Mouse (Mus musculus) CH12F3 (cell line): ENCODE measurements at regions not wholly inside any gene's neighbourhood (a gene's known extent, or its start where the extent isn't known, plus 50 kb on each side); places are given as distances from the start of the nearest gene placed in this dataset.

ENCODE experiments used
- in situ Hi-C: fragments of 300-500 bp; cut with MboI; formaldehyde crosslinking; loops from 2 replicates; pipeline ENCODE4 v1.14.3; 2020; ENCODE audit warnings: low sequenced_read_pairs

DNA sequence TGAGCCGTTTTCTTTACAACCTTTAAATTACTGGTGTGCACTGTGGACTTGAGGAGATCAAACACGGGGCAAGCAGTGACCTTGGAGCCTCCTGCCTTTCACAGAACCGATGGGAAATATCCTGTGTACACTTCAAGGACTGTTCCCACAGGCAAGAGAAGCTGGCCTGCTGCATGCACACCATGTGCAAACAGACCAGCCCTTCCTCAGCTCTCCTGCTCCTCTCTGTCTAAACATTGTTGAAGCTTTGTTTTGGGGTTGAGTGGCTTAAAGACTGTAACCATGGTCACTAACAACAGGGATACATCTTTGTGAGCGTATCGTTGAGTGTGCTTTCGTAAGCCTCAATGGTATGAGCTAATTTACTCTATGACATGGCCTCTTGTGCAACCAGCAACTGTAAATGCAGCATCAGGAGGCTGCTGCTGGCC is 50.2 kb upstream of the Agps start:
- in situ Hi-C loops, result loop anchor here (5.0 kb wide), 1 partner anchor 169 kb away; no protein-coding TSS in a partner anchor

DNA sequence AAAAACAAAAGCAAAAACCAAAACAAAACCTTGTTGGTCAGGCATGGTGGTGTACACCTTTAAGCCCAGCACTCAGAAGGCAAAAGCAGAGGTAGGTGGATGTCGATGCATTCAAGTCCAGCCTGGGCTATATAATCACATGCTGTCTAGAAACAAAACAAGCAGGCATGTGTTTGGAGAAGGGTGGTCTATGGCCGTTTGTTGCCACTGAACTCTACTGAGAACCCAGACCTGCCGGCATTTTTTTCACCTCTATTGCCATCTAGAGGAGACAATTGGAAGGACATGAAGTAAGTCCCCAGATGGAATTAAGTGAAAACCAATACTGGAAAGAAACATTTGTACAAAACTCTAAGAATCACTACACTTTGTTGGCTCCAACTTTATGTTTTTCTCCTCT is 50.9 kb upstream of the Agps start:
- in situ Hi-C loops, result loop anchor here (5.0 kb wide), 1 partner anchor 169 kb away; no protein-coding TSS in a partner anchor

DNA sequence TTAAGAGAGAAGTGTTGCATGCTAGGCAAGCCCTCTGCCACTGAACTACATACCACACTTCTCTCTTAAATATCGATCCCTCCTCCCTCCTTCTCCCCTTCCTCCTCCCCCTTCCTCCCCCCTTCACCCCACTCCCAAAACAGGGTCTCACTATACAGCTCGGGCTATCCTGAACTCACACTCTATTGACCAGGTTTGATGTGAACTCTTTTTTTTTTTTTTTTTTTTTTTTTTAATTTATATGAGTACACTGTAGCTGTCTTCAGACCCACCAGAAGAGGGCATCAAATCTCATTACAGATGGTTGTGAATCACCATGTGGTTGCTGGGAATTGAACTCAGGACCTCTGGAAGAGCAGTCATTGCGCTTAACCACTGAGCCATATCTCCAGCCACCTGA is 53.3 kb upstream of the Agps start:
- in situ Hi-C loops, result loop anchor here (10.0 kb wide), 1 partner anchor 74 kb away; the partner anchor contains the start of gene Nfe2l2

DNA sequence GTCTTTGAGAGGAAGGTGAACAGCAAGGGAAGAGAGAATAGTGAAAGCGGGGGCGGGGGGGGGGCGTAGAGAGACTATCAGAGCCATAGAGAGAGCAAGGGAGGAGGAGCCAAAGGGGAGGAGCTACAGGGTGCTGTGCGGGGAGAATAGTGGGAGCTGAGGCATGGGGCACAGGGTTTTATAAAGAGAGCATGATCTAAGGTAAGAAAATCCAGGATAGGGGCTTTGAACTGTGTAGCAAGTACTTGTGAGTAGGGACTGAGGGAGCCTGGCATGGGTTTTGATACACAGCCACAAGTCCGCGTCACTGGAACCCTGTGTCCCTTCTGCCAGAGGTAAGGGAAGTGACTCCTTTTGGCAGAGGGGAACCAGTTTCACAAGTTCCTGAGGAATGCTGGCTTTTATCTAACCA is 54.9 kb upstream of the Agps start:
- in situ Hi-C loops, result loop anchor here (10.0 kb wide), 1 partner anchor 72 kb away; the partner anchor contains the start of gene Nfe2l2

DNA sequence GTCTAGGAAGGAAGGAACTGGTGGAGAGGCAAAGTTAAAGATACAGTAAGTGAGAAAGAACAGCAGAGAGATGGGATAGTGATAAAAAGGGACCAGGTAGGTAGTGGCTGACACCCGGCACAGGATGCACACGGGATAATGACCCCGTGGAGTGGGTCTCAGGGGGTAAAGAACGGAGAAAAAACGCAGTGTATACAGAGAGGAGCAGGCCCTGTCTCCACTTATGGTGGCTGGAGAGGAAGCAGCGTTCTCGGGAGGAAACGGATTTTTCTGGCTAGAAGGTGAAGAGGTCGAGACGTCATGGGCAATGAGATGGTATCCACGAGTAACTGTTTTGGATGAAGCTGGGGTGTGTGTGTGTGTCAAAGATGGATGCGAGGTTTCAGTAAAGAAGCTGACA is 55.4 kb upstream of the Agps start:
- in situ Hi-C loops, result loop anchor here (10.0 kb wide), 1 partner anchor 72 kb away; the partner anchor contains the start of gene Nfe2l2

DNA sequence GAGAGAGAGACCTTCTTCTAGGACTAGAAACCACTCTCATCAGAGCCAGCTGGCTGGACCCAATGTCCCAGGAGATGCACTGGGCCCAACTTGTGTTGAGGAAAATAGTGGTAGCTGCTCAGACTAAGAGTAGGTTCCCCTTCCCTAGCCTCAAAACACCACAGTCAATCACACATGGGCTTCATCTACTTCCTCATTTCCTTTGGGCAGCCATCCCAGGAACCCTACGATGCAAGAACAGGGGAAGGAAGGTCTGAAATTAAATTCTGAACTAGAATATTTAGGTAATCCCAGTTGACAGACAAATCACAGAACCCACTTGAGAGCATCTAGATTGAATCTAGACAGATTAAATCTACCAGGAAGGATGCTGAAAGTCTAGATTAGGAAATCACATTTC is 56.8 kb upstream of the Agps start:
- in situ Hi-C loops, result loop anchor here (10.0 kb wide), 1 partner anchor 70 kb away; the partner anchor contains the start of gene Nfe2l2

DNA sequence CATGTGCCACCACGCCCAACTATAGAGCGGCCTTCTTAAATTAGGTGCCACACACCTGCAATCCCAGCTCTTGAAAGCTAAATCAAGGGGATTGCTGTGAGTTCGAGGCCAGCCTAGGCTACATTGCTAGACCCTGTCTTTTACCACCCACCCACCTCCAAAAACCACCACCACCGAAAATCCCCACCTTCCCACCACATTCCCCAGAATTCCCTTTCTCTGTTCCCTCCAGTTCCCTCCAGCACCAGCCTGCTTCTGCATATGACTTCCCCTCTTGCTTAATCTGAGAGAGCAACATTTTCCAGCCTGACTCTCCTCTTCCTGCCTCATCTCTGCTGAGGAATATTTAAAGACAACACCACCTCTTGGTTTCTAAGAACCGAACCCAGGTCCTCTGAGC is 58.5 kb upstream of the Agps start:
- in situ Hi-C loops, result loop anchor here (10.0 kb wide), 1 partner anchor 69 kb away; the partner anchor contains the start of gene Nfe2l2

DNA sequence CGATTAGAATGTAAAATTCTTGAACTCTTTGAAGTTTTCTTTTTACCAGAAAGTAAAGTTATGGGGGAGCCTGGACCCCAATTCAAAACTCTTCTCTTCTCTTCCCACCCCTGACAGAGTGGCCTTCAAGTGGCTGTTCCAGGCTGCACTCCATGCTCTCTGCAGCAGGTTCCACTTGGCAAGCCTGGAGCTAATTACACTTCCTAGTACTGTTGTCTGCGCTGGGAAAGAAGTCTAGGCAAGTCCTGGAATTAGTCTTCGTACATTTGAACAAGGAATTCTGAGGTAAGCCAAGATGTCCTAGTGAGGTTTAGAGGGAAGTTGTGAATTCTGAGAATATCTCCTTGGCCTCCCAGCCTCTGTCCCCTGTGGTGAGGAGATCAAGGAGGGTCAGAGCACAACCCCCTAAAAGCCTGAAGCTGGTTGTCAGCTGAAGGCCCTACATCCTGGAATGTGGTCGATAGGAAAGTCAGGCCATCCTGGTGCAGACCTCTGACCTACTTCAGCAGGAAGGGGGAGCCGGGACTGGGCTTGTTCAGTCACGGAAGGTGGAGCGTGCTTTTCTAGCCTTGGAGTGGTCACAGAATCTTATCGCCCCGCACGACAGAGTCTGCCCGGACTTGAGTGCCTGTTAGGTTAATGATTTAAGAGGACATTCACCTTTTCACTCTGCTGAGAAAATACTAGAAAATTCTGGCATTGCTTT is 59.6 kb upstream of the Agps start:
- in situ Hi-C loops, result loop anchor here (10.0 kb wide), 1 partner anchor 68 kb away; the partner anchor contains the start of gene Nfe2l2

DNA sequence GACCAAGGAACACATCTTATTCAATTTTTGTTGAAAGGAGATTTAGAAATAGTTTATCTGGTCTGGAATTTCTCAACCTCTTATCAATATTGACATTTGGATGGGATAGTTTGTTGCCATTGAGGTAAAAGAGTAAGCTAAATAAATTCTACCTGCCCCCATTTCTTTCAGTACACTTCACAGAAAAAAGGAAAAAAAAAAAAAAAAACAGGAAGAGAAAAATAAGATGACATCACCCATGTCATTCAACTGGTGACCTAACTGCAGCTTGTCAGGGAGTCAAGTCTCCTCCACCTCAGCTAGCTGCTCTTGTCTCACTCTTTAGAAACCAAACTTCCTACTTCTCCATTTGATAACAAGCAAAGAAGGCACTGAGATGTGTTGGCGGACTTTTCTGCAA is 61.3 kb upstream of the Agps start:
- in situ Hi-C loops, result loop anchor here (10.0 kb wide), 1 partner anchor 66 kb away; the partner anchor contains the start of gene Nfe2l2

DNA sequence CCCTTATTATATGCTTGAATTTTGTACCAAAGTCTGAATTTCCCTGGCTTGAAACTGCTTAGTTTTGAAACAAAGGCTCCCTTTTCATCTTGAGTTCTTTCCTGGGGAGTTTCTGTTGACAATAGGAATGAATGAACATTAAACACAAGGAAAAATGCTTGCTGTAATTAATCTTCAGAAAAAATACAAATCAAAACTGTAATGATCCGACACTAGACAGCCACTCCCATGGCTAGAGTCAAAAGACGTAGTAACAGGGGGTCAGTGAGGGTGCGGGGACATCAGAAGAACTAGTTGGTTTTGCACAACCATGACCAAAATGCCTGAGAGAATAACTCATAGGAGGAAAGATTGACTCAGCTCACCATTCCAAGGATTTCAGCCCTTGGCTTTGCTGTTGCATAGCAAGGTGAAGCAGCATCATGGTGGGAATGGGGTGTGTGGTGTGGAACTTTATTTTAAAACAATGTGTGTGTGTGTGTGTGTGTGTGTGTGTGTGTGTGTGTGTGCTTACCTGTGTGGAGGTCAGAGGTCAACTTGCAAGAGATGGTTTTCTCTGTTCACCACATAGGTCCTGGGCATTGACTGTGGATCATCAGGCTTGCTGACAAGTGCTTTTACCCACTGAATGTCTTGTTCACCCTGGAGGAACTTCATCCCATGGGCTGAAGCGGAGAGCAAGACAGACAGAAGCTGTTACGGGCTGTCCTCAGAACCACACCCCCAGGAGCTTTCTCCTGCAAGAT is 63.2 kb upstream of the Agps start:
- in situ Hi-C loops, result no loop called here

DNA sequence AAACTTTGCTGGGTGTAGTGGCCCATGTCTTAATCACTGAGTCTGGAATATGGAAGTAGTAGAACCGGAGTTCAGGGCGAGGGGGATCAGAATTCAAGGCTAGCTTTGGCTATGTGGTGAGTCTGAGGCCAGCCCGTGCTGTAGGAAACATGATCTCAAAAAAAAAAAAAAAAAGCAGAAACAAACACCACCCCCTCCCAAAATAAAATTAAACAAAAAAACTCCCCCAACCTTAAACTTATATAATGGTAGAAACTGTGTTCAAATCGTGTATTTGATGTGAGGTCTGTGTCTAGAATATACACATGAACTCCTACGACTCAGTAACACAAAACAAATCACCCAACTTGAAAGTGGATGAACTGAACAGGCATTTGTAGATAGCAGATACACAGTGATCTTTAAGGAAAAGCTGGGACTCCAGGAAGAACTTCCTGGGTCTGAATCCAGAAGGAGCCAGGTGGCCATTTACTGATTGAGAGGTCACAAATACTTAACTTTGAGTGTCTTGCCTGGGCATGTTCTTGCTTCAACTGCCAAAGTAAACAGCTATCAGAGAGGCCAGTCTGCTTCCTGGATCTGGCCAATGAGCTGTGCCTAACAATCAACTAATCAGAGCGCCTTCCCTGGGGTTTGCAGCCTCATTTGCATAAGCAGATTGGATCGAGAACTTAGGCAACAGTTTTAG is 63.6 kb upstream of the Nfe2l2 start:
- in situ Hi-C loops, result no loop called here

DNA sequence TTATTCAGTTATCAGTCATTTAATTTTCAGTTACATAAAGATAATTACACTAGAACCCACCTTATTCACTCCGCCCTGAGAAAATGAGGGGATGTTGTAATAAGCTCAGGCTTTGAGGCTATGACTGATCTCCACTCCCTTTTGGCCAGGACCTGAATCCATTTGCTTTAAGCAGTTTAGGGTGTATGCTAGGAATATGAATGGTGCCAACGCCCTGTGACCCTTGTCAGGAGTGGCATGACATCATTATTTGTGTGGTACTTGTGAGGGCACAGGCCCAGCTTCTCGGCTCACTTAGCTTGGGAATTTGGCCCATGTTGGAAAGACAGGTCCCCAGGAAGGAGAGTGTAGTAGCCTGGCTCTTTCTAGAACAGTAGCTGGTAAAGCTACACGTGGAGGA is 61.0 kb upstream of the Nfe2l2 start:
- in situ Hi-C loops, result no loop called here

DNA sequence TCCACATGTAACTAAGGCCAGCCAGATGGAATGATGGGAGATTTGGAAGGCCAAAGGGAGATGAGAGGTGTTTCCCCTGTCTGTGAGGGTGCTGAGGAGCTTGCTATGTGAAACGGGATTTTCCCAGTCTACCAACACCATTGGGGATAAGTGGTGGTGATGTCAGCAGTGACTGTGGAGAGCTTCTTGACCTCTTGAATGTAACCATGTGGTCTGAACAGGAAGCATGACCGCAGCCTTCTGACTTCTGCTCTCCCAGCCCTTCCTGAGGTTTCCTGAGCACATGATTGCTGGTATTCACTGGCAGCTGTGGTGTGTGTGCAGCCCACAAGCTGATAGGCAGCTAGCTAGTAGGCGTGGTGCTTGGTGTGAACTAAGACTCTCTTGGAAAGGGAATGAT is 58.8 kb upstream of the Nfe2l2 start:
- in situ Hi-C loops, result no loop called here

DNA sequence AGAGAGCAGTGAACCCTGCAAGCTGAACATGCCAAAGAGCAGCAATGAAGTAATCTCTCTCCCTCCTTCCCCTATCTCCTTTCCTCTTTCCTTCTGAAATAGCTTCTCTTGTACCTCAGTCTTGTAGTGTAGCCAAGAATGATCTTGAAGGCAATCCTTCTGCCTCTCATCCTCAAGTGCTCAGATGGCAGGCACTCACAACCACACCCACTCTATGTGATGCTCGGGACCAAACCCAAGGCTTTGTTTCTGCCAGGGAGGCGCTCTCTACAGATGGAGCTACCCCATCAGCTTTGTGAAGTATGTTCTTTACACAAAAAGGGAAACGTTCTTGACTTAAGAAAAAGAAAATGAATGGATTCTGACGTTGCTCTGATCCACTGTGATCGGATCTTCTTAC is 57.6 kb upstream of the Nfe2l2 start:
- in situ Hi-C loops, result no loop called here

DNA sequence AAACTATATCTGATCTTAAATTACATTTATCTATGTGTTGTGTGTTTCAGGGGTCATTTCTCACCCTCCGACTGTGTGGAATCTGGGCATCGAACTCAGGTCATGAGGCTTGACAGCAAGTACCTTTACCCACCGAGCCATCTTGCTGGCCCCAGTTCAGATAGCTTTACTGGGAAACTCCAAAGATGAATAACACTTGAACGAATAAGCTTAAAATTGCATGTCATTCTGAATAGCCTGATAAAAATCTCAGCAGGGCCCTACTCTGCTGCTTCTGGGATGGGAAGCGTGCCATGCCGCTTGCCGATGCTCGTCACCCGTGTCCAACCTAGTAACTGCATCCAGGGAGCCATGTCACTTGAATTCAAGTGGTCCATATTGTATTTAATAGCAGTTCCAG is 57.2 kb upstream of the Nfe2l2 start:
- in situ Hi-C loops, result no loop called here

DNA sequence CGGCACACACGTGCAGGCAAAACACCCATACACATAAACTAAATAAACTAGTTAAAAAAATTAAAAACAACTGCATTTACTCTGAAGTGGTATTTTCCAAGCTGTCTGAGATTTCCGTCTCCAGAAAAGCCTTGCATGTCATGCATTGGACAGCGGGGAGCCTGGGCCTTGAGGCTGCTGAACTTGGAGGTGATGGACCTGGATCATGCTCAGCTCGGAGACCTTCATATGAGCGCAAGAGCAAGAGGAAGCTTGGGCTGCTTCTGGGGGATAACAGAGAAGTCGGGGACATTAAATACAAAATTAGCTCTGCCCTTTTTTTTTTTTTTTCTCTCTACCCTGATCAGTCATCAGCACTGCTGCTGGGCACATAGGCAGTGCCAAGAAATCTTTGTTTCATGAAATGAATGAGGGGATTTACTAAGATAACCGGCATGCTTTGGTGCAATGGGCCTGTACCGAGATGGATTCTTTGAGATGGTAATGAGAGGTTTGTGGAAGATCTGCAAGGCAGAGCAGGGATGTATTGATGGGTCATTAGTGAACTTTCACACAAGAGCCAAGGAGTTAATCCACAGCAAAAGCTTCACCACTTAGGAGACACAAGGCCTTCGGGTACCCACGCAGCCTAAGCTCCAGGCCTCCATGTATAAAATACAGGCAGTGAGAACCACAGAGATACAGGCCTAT is 54.9 kb upstream of the Nfe2l2 start:
- in situ Hi-C loops, result no loop called here

DNA sequence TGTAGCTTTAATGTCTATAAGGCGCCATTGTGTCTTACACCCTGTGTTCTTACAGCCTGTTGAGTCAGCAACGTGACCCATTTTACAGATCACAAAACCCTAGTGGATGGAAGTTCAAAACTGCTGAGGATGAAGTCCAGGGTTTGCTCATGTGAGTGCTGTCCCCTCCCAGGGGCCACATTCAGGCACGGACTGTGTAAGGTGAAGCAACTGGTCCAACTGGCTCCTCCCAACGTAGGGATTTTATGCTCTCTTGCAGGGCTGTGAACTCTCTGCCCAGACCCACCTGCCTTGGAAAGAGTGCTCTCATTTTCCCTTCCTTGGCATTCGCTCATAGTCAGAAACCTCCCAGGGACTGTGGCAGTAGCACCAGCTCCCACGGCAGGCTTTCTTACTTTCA is 53.8 kb upstream of the Nfe2l2 start:
- in situ Hi-C loops, result no loop called here

DNA sequence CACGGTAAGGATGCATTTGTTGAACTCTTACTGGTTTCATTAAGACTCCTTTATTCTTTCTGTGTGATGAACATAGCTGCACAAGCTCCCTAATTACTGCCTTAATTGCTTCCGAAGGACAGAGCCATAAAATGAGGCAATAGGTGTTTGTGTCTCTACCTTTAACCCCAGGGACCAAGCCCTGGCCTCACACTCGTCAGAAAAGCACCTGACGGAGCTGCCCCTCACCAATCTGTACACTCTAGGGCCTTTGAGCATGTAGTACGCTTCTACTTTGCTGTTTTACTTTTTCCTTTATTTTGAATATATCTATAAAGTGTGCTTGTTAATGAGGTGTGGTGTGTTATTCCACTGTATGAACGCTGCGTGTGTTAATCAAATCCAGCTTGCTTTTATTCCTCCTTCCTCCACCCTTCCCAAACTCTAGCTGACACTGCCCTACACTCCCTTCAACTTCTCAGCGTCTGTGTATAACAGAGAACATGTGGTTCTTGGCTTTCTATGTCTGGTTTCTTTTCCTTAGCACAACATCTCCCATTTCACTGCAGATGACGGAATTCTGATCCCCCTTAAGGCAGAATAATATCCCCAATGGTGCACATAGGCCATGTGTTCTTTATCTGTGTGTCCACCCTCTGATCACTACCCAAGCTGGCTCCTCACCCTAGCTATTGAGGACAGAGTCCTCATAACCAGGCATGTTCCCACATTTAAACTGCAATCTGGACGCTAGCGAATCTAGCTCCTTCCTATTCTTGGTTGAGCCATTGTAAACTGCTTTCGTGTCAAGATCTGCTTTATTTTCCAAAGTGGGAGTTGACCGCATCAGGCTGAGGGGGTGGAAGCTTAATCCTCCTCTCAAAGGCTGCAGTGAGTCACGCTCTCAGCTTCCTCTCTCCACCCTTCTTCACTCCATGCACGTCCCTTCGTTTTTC is 52.5 kb upstream of the Nfe2l2 start:
- in situ Hi-C loops, result no loop called here

DNA sequence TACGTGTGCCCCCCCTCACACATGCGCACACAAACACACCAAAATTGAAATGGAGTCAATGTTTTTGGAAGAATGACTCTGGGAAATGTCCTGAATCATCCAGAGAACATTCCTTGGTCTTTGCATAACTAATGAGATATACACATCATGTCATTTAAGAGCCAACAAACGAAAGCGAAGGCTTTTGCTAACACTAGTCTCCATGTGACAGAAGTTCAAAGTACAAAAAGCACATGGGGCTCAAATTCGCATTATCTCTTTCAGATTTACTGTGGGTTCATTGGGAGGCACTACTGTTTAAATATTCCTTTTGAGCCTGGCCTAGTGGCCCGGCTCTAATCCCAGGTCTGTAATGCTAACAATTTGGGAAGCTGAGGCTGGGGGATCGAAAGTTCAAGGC is 50.2 kb upstream of the Nfe2l2 start:
- in situ Hi-C loops, result no loop called here
